Mouse (Mus musculus) liver, adult 2 months (tissue): ENCODE measurements around the gene Sapcd1.

Experiments
- CTCF ChIP-seq: fragments of 200-500 bp; IDR thresholded peaks from 2 replicates; pipeline ENCODE4 v1.5.1; 2011; ENCODE audit warnings: low read depth, low read length, control low read depth
- POLR2A ChIP-seq: fragments of 200-500 bp; IDR thresholded peaks from 2 replicates; pipeline ENCODE4 v1.6.1; 2011; ENCODE audit warnings: low read length, control low read depth; ENCODE audit not compliant: insufficient read depth; ENCODE audit errors: extremely low read depth

DNA sequence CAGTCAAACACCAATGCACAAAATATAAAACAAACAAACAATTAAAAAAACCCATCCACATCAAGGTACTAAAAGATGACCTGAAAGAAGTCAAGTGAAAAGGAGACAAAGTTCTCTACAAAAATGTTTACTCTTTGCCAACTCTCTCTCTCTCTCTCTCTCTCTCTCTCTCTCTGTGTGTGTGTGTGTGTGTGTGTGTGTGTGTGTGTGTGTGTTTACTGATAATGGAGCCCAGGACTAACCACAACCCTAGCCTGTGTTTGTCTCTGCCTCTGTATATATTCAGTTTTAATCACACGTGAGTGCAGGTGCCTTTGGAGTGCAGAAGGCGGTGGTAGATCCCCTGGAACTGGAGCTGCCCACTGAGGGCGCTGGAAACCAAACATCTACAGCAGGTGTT, 29.3 kb upstream of the Sapcd1 start:
- no peak for TF ChIP-seq POLR2A
- no peak for TF ChIP-seq CTCF
